In genomic region chr7:100234264-100234885, GRCm38 (mm10) we compare ENCODE assay signal across 9 mouse cellular contexts. TPM values are rescaled to one million over a fixed set of nuclear protein-coding genes. Genes with fewer than 3 reads are reported as not detected.
DNase-seq lines count a peak whose midpoint lies in the region; ATAC-seq and TF ChIP-seq lines count a peak whose summit lies in the region.
"Had no signal": no experiment of that assay in that cellular context is flagged by ENCODE, and none has a peak within 500 bp of the region (broad histone marks: within the 10 kb centered on the region; RNA-seq: fewer than 3 reads in every experiment).

No protein-coding gene starts in this region.

- H3K9ac ChIP-seq in midbrain, postnatal 0 days (replicated peaks; ENCODE audit: low read length, poor library complexity, severe bottlenecking) = no peak overlapping the region
- no peak overlapping the region for H3K9ac ChIP-seq in midbrain, embryonic 16.5 days (ENCODE audit: low read depth, low read length)
- H3K9ac ChIP-seq: midbrain, embryonic 12.5 days had no signal

- WGBS in midbrain, postnatal 0 days = 65% methylated on average over 7 of the region's 7 CpGs
- 62% methylated on average over 7 of the region's 7 CpGs for WGBS in midbrain, embryonic 16.5 days

- TF ChIP-seq CTCF in midbrain, postnatal 0 days (IDR thresholded peaks at IDR 0.05) = peak; percentile 82

- peak; percentile 38 for DNase-seq in cerebellum, adult 11 months
- DNase-seq in cerebellum, adult 11-12 months = no peak
- peak; percentile 54 for DNase-seq in midbrain, postnatal 0 days (ENCODE audit: low spot score)
- peak; percentile 60 for DNase-seq in c-Kit-positive CD71-positive TER-119-positive erythroid progenitor cells, embryonic 14.5 days (ENCODE audit: low spot score)
- DNase-seq in heart, postnatal 4 days = peak; percentile 57
- DNase-seq in lung, adult 18-20 months = peak; percentile 26 to 48
- DNase-seq in thymus, postnatal 25 days = peak; percentile 53

- H3K27ac ChIP-seq in midbrain, postnatal 0 days (ENCODE audit: low read depth, low read length) = no peak overlapping the region
- no peak overlapping the region for H3K27ac ChIP-seq in midbrain, embryonic 16.5 days (ENCODE audit: low read length)
- H3K27ac ChIP-seq: midbrain, embryonic 12.5 days had no signal

- H3K4me2 ChIP-seq in midbrain, postnatal 0 days (ENCODE audit: low read depth, low read length, poor library complexity, severe bottlenecking) = no peak overlapping the region
- H3K4me2 ChIP-seq in midbrain, embryonic 16.5 days (ENCODE audit: low read length) = no peak overlapping the region
- H3K4me2 ChIP-seq: midbrain, embryonic 12.5 days had no signal

- no peaks in the 10 kb centered on the region for H3K9me3 ChIP-seq in midbrain, postnatal 0 days (ENCODE audit: low read length)
- no peaks in the 10 kb centered on the region for H3K9me3 ChIP-seq in midbrain, embryonic 16.5 days (replicated peaks; ENCODE audit: control insufficient read depth, low read length, poor library complexity, severe bottlenecking)
- H3K9me3 ChIP-seq: midbrain, embryonic 12.5 days had no signal

- H3K36me3 ChIP-seq in midbrain, postnatal 0 days (ENCODE audit: insufficient read depth, low read length) = no peaks in the 10 kb centered on the region
- no peaks in the 10 kb centered on the region for H3K36me3 ChIP-seq in midbrain, embryonic 16.5 days (ENCODE audit: control insufficient read depth, insufficient read depth, low read length)
- H3K36me3 ChIP-seq: midbrain, embryonic 12.5 days had no signal

- ATAC-seq in midbrain, postnatal 0 days (ENCODE audit: low FRiP score) = no peak
- no peak for ATAC-seq in midbrain, embryonic 16.5 days

- H3K4me3 ChIP-seq in midbrain, postnatal 0 days (ENCODE audit: low read depth, low read length) = no peak overlapping the region
- no peak overlapping the region for H3K4me3 ChIP-seq in midbrain, embryonic 16.5 days (ENCODE audit: low read depth, low read length)
- H3K4me3 ChIP-seq: midbrain, embryonic 12.5 days had no signal

- no peaks in the 10 kb centered on the region for H3K27me3 ChIP-seq in midbrain, postnatal 0 days (ENCODE audit: insufficient read depth, low read length)
- no peaks in the 10 kb centered on the region for H3K27me3 ChIP-seq in midbrain, embryonic 16.5 days (ENCODE audit: control insufficient read depth, insufficient read depth, low read depth, low read length)
- H3K27me3 ChIP-seq: midbrain, embryonic 12.5 days had no signal

- no peaks in the 10 kb centered on the region for H3K4me1 ChIP-seq in midbrain, postnatal 0 days (ENCODE audit: insufficient read depth, low read length)
- H3K4me1 ChIP-seq in midbrain, embryonic 16.5 days (ENCODE audit: control insufficient read depth, insufficient read depth, low read length) = peaks cover 22% of the 10 kb centered on the region

RNA-seq across cellular contexts. Expression of gene Pgm2l1, which starts 7.2 kb away (rescaled TPM):
- total RNA-seq in midbrain, postnatal 0 days (2014; rRNA removed) = 188 and 214 TPM in 2 replicates
- polyA plus RNA-seq in midbrain, postnatal 0 days (2015; fragmentation: Nextera tagmentation; extraction: Ambion mirVana) = 38.6 and 46.2 TPM in 2 replicates
- polyA plus RNA-seq in midbrain, embryonic 16.5 days (2015; fragmentation: Nextera tagmentation; extraction: Ambion mirVana) = 36.5 and 39.4 TPM in 2 replicates
- total RNA-seq in heart, postnatal 4 days (2021) = 1 to 10 TPM; 5.6 to 6.1 TPM

RNA-seq across cellular contexts. Expression of gene P4ha3, which starts 50.9 kb away (rescaled TPM):
- 6.4 and 7.7 TPM in 2 replicates for total RNA-seq in midbrain, postnatal 0 days (2014; rRNA removed)
- polyA plus RNA-seq in midbrain, postnatal 0 days (2015; fragmentation: Nextera tagmentation; extraction: Ambion mirVana) = 2.6 and 3.9 TPM in 2 replicates
- 6.3 and 6.9 TPM in 2 replicates for polyA plus RNA-seq in midbrain, embryonic 16.5 days (2015; fragmentation: Nextera tagmentation; extraction: Ambion mirVana)
- 10 to 100 TPM; 10.5 to 11.1 TPM for total RNA-seq in heart, postnatal 4 days (2021)

RNA-seq across cellular contexts. Expression of gene Kcne3, which starts 58.1 kb away (rescaled TPM):
- not detected in 2 replicates for total RNA-seq in midbrain, postnatal 0 days (2014; rRNA removed)
- 0.27 TPM in 1 of 2 replicates, not detected in the other for polyA plus RNA-seq in midbrain, postnatal 0 days (2015; fragmentation: Nextera tagmentation; extraction: Ambion mirVana)
- 0.56 and 0.79 TPM in 2 replicates for polyA plus RNA-seq in midbrain, embryonic 16.5 days (2015; fragmentation: Nextera tagmentation; extraction: Ambion mirVana)
- 1 to 10 TPM; 1.8 to 3.8 TPM for total RNA-seq in heart, postnatal 4 days (2021)

Comparison
In these comparisons a context has a peak if more than half of its experiments do, and no peak if none do; other contexts are left out.
1. RNA of gene Pgm2l1, which starts 7.2 kb away (total RNA-seq): 188 to 214 TPM in midbrain, postnatal 0 days; 5.6 to 6.1 TPM in heart, postnatal 4 days; every median in the first group is over 10 times any median in the second.